Mouse (Mus musculus): ENCODE measurements around the gene Ccr6.

GRCm38 (mm10) chr17:8299524-8299923 lies 63.7 kb downstream of the Ccr6 start:
- TF ChIP-seq POLR2A (IDR thresholded peaks at IDR 0.05; ENCODE audit: control insufficient read depth, extremely low read depth, insufficient read depth, low read length, poor library complexity) (no peak), CTCF (IDR thresholded peaks at IDR 0.05; ENCODE audit: borderline replicate concordance, control insufficient read depth, extremely low read depth, insufficient read depth, low read length, poor library complexity) (no peak)
